Mouse (Mus musculus) stomach, postnatal 0 days (tissue): ENCODE measurements around the gene Islr2. TPM values are rescaled to one million over a fixed set of nuclear protein-coding genes. Genes with fewer than 3 reads are reported as not detected.

Experiments used
- ATAC-seq: fragments of 200-750 bp; cut with Nextera tagmentation; 2 replicates; pipeline ENCODE4 v1.8.0; 2017; ENCODE audit not compliant: low FRiP score, low TSS enrichment
- DNase-seq: peaks from one replicate; pipeline ENCODE4 v3.0.0-alpha.2; 2016; ENCODE audit warnings: low spot score
- H3K27ac ChIP-seq: fragments of 300-500 bp; sonication (generic); replicated peaks from 2 replicates; pipeline ENCODE4 v1.5.1; 2014; ENCODE audit warnings: mild to moderate bottlenecking, control low read depth
- H3K27me3 ChIP-seq: fragments of 300-500 bp; sonication (generic); 2 replicates; pipeline ENCODE4 v1.6.1; 2014; ENCODE audit warnings: low read length; ENCODE audit not compliant: control insufficient read depth, insufficient read depth
- H3K36me3 ChIP-seq: fragments of 300-500 bp; sonication (generic); 2 replicates; pipeline ENCODE4 v1.6.1; 2014; ENCODE audit warnings: low read length, mixed read lengths; ENCODE audit not compliant: control insufficient read depth, insufficient read depth
- H3K4me1 ChIP-seq: fragments of 300-500 bp; sonication (generic); replicated peaks from 2 replicates; pipeline ENCODE4 v1.6.1; 2014; ENCODE audit warnings: antibody characterized with exemption; ENCODE audit not compliant: control insufficient read depth, insufficient read depth
- H3K4me2 ChIP-seq: fragments of 300-500 bp; sonication (generic); replicated peaks from 2 replicates; pipeline ENCODE4 v1.6.1; 2014; ENCODE audit warnings: low read depth, mild to moderate bottlenecking, control low read depth, moderate library complexity
- H3K4me3 ChIP-seq: fragments of 300-500 bp; sonication (generic); 2 replicates; pipeline ENCODE4 v1.5.1; 2014; ENCODE audit warnings: low read depth, low read length, control low read depth
- H3K9ac ChIP-seq: fragments of 300-500 bp; sonication (generic); 2 replicates; pipeline ENCODE4 v1.6.1; 2014; ENCODE audit warnings: mild to moderate bottlenecking, low read length, control low read depth, mixed read lengths
- H3K9me3 ChIP-seq: fragments of 300-500 bp; sonication (generic); 2 replicates; pipeline ENCODE4 v1.6.1; 2016; ENCODE audit warnings: low read length; ENCODE audit not compliant: control insufficient read depth
- CTCF ChIP-seq: IDR thresholded peaks from 2 replicates; pipeline ENCODE4 v1.5.1; 2016; ENCODE audit warnings: antibody characterized with exemption, low read depth, mild to moderate bottlenecking, moderate library complexity
- EP300 ChIP-seq: optimal IDR thresholded peaks from 2 replicates; pipeline ENCODE3; 2016; ENCODE audit warnings: antibody characterized with exemption
- WGBS: fragments of 180-500 bp; shearing (Covaris S2); extraction: QIAGEN DNeasy Blood & Tissue Kit; methylation state at CpG from one replicate; pipeline ENCODE4 v1.1.7; 2014; 5-methylcytosine and 5-hydroxymethylcytosine counted together
- polyA plus RNA-seq: library from polyadenylated mRNA; unstranded; fragments of >200 nt; fragmentation: Nextera tagmentation; extraction: Ambion mirVana; gene quantifications from 2 replicates; pipeline ENCODE4 v1.2.1, GENCODE M21; 2015

Islr2 gene
- polyA plus RNA-seq, 1 experiment from 2014 or later = 0.45 TPM

GRCm38 (mm10) chr9:58242696-58243095 is 38.6 kb upstream of the Islr2 start:
- Histone ChIP-seq H3K4me2 (no peak overlapping the region), H3K27ac (peak overlapping the region; percentile 18; the same call in 1 of the 2 replicates)
- WGBS = 67% methylated on average over 5 of the region's 5 CpGs

DNA sequence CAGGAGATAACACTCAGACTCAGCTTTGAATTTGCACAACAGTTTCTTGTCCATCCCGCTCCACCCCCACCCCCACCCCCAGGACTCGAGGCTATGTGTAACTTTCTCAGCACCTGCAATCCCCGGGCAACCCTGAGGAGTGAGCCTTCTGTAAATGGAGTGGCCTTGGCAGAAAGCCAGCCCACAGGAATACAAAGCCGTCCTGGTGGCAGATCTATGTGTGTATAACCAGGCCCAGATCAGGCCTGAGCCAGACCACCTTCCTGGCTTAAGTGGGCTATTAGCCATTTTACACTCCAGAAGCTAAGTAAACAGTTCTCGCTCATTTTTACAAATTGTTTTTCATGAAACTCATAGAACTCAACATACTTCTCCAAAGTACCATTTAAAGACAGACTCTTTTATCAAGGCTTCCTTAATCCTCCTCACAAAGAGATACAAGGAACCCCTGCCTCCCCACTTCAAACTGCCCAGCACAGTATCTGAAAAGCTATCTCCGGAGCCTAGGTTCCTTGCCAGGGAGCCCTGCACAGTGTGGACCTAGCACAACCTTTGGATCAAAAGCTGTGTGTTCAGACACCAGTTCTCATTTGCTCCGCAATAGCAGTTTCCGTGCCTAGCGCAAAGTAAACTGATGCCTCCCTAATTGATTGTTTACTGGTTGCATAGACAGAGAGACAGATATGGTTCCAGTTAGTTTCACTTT is 37.8 kb upstream of the Islr2 start:
- Histone ChIP-seq H3K4me1 (0 out of 2 replicates have a peak, but pooled peaks cover 2% of the 10 kb centered on the region), H3K4me3 (no peak overlapping the region), H3K27ac (peak overlapping the region; percentile 56), H3K36me3 (0 out of 2 replicates have a peak, but pooled peaks cover 2% of the 10 kb centered on the region), H3K27me3 (no peaks in the 10 kb centered on the region), H3K9me3 (no peaks in the 10 kb centered on the region), H3K9ac (no peak overlapping the region), H3K4me2 (no peak overlapping the region)
- ATAC-seq = peak; percentile 83
- TF ChIP-seq CTCF = no peak
- TF ChIP-seq EP300 = no peak
- WGBS = 38% methylated on average over 9 of the region's 9 CpGs
- DNase-seq = peak; percentile 84

More at GRCm38 (mm10) chr9:58242696-58243095, 38.6 kb upstream of the Islr2 start:
- Histone ChIP-seq H3K4me1 (peaks cover 7% of the 10 kb centered on the region; the same call in 1 of the 2 replicates), H3K9ac (no peak overlapping the region), H3K27me3 (no peaks in the 10 kb centered on the region), H3K4me3 (no peak overlapping the region), H3K9me3 (no peaks in the 10 kb centered on the region), H3K36me3 (0 out of 2 replicates have a peak, but pooled peaks cover 2% of the 10 kb centered on the region)
- no peak for DNase-seq
- TF ChIP-seq CTCF = no peak
- TF ChIP-seq EP300 = no peak
- ATAC-seq = no peak

GRCm38 (mm10) chr9:58234502-58235015 is 30.4 kb upstream of the Islr2 start:
- Histone ChIP-seq H3K4me3 (no peak overlapping the region), H3K36me3 (peaks cover 19% of the 10 kb centered on the region), H3K4me2 (no peak overlapping the region), H3K27ac (no peak overlapping the region), H3K9ac (no peak overlapping the region), H3K27me3 (no peaks in the 10 kb centered on the region), H3K9me3 (no peaks in the 10 kb centered on the region), H3K4me1 (no peaks in the 10 kb centered on the region)
- WGBS = 97% methylated on average over 28 of the region's 28 CpGs
- ATAC-seq (no peak), DNase-seq (no peak)
- no peak for TF ChIP-seq EP300
- TF ChIP-seq CTCF = no peak

- TF ChIP-seq CTCF = no peak
- TF ChIP-seq EP300 = no peak
- Histone ChIP-seq H3K4me2 (no peak overlapping the region), H3K4me1 (no peaks in the 10 kb centered on the region), H3K4me3 (no peak overlapping the region), H3K9me3 (no peaks in the 10 kb centered on the region), H3K27ac (no peak overlapping the region), H3K27me3 (no peaks in the 10 kb centered on the region), H3K36me3 (peaks cover 33% of the 10 kb centered on the region), H3K9ac (no peak overlapping the region)
- DNase-seq = no peak
- WGBS = 68% methylated on average over 5 of the region's 5 CpGs
- ATAC-seq = no peak
Observed at GRCm38 (mm10) chr9:58232374-58232773, 28.3 kb upstream of the Islr2 start.

DNA sequence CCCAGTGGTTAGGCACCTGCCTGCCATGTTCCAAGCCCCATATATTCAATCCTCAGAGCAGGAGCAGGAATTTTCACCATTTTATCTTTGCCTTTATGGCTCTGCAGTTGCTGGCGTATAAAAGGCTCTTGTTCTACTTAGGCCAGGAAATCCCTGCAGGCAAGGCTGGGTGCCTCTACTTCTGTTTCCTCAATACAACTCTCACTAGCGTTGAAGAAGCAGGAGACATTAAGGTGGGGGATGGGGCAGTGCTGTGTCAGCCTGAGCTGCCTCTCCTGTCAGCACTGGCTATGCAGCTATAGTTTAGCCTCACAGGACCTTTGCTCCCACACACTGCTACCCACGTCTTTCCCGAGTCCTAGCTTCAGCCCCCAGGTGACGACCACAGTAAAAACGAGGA is 27.6 kb upstream of the Islr2 start:
- Histone ChIP-seq H3K9ac (no peak overlapping the region), H3K4me2 (no peak overlapping the region), H3K4me1 (no peaks in the 10 kb centered on the region), H3K4me3 (no peak overlapping the region), H3K27me3 (no peaks in the 10 kb centered on the region), H3K9me3 (no peaks in the 10 kb centered on the region), H3K36me3 (peaks cover 36% of the 10 kb centered on the region), H3K27ac (no peak overlapping the region)
- DNase-seq = no peak
- TF ChIP-seq CTCF = no peak
- no peak for TF ChIP-seq EP300
- ATAC-seq = no peak
- WGBS = 72% methylated on average over 6 of the region's 6 CpGs
